Mouse (Mus musculus): ENCODE results near the gene Stk11. TPM values are rescaled to one million over a fixed set of nuclear protein-coding genes. Genes with fewer than 3 reads are reported as not detected.

Stk11 gene
- polyA plus RNA-seq, 1 experiment from 2014 or later = 33.5 TPM

GRCm38 (mm10) chr10:80140666-80141035, 25.0 kb downstream of the Stk11 start, which contains the start of gene Cbarp:
Gene Cbarp, minus strand, starts transcription at chr10:80140835.
- Histone ChIP-seq H3K9ac (ENCODE audit: low read depth, low read length) (peak within 1 kb of the TSS; percentile 63), H3K4me3 (ENCODE audit: low read depth, low read length) (peak within 1 kb of the TSS; percentile 80), H3K27me3 (replicated peaks; ENCODE audit: control insufficient read depth, insufficient read depth, low read length) (peaks cover 31% of the 10 kb centered on the region), H3K4me1 (replicated peaks; ENCODE audit: control insufficient read depth, insufficient read depth, low read length) (peaks cover 54% of the 10 kb centered on the region), H3K36me3 (ENCODE audit: control insufficient read depth, insufficient read depth, low read length) (peaks cover 22% of the 10 kb centered on the region), H3K9me3 (ENCODE audit: control insufficient read depth, low read length) (no peaks in the 10 kb centered on the region), H3K27ac (ENCODE audit: low read depth, low read length) (peak within 1 kb of the TSS; percentile 88), H3K4me2 (peak within 1 kb of the TSS; percentile 100)
- DNase-seq (ENCODE audit: low spot score) (no peak), ATAC-seq (replicated peaks; ENCODE audit: low FRiP score) (no peak)
- 69% methylated on average over 10 of the region's 10 CpGs for WGBS

DNA sequence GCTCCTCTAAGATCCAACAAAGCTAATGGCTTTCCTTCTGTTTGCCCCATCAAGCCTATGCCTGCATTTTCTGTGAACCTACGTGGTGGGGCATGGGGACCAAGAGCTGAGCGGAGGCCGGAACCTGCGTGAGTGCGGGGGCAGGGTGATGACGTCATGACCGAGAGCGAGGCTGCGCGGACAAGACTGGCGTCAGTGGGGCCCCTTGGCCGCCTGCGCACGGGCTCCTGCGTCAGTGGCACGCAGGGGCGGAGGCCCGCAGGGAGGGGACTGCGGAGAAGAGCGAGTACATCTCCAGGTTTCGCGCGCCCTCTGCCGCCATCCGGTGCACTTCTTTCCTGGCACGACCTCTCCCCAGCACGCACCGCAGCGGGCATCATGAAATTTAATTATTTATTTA, 25.6 kb downstream of the Stk11 start:
- Histone ChIP-seq H3K4me3 (ENCODE audit: low read depth, low read length) (peak overlapping the region; percentile 80), H3K9ac (ENCODE audit: low read depth, low read length) (peak overlapping the region; percentile 63), H3K4me1 (replicated peaks; ENCODE audit: control insufficient read depth, insufficient read depth, low read length) (peaks cover 60% of the 10 kb centered on the region), H3K36me3 (ENCODE audit: control insufficient read depth, insufficient read depth, low read length) (peaks cover 27% of the 10 kb centered on the region), H3K4me2 (peak overlapping the region; percentile 75), H3K27me3 (replicated peaks; ENCODE audit: control insufficient read depth, insufficient read depth, low read length) (peaks cover 26% of the 10 kb centered on the region), H3K27ac (ENCODE audit: low read depth, low read length) (peak overlapping the region; percentile 88), H3K9me3 (ENCODE audit: control insufficient read depth, low read length) (no peaks in the 10 kb centered on the region)
- WGBS = 0% methylated on average over 29 of the region's 29 CpGs
- DNase-seq (ENCODE audit: low spot score) (peak; percentile 96), ATAC-seq (replicated peaks; ENCODE audit: low FRiP score) (peak; percentile 80)

- DNase-seq (ENCODE audit: low spot score) (peak; percentile 89), ATAC-seq (replicated peaks; ENCODE audit: low FRiP score) (peak; percentile 83)
- peak overlapping the region; percentile 90 for H3K9ac ChIP-seq (ENCODE audit: low read depth, low read length)
- H3K36me3 ChIP-seq (ENCODE audit: control insufficient read depth, insufficient read depth, low read length) = peaks cover 29% of the 10 kb centered on the region
- H3K9me3 ChIP-seq (ENCODE audit: control insufficient read depth, low read length) = no peaks in the 10 kb centered on the region
- H3K4me1 ChIP-seq (replicated peaks; ENCODE audit: control insufficient read depth, insufficient read depth, low read length) = peaks cover 61% of the 10 kb centered on the region
- peak overlapping the region; percentile 80 for H3K4me3 ChIP-seq (ENCODE audit: low read depth, low read length)
- 1% methylated on average over 43 of the region's 43 CpGs for WGBS
- H3K27me3 ChIP-seq (replicated peaks; ENCODE audit: control insufficient read depth, insufficient read depth, low read length) = peaks cover 19% of the 10 kb centered on the region
- peak overlapping the region; percentile 88 for H3K27ac ChIP-seq (ENCODE audit: low read depth, low read length)
- H3K4me2 ChIP-seq = peak overlapping the region; percentile 75
Measured at GRCm38 (mm10) chr10:80141786-80142529, 26.4 kb downstream of the Stk11 start.

- Histone ChIP-seq H3K4me1 (replicated peaks; ENCODE audit: control insufficient read depth, insufficient read depth, low read length) (peaks cover 61% of the 10 kb centered on the region), H3K27me3 (replicated peaks; ENCODE audit: control insufficient read depth, insufficient read depth, low read length) (peaks cover 13% of the 10 kb centered on the region), H3K4me3 (ENCODE audit: low read depth, low read length) (peak overlapping the region; percentile 80), H3K9me3 (ENCODE audit: control insufficient read depth, low read length) (no peaks in the 10 kb centered on the region), H3K36me3 (ENCODE audit: control insufficient read depth, insufficient read depth, low read length) (peaks cover 29% of the 10 kb centered on the region), H3K9ac (ENCODE audit: low read depth, low read length) (peak overlapping the region; percentile 90), H3K27ac (ENCODE audit: low read depth, low read length) (peak overlapping the region; percentile 88), H3K4me2 (peak overlapping the region; percentile 75)
- ATAC-seq (replicated peaks; ENCODE audit: low FRiP score) (peak; percentile 7; the same call in 1 of the 2 replicates), DNase-seq (ENCODE audit: low spot score) (no peak)
- 1% methylated on average over 15 of the region's 15 CpGs for WGBS
Measured at GRCm38 (mm10) chr10:80142530-80142925, 26.9 kb downstream of the Stk11 start.

DNA sequence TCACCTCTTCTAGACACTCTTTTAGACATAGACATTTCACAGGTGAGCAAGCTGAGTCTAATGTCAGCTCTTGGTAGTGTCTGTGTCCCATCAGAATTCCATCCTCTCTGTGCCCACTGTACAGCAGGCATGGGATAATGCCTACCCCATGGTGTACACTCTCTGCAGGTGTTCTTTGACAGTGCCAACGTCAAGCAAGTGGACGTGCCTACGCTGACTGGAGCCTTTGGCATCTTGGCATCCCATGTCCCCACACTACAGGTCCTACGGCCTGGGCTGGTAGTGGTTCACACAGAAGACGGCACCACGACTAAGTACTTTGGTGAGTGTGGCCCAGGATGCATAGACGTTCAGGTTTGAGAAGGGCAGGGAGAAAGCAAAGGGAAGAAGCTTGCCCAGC, 28.1 kb downstream of the Stk11 start:
- Histone ChIP-seq H3K4me1 (replicated peaks; ENCODE audit: control insufficient read depth, insufficient read depth, low read length) (peaks cover 55% of the 10 kb centered on the region), H3K27ac (ENCODE audit: low read depth, low read length) (no peak overlapping the region), H3K27me3 (replicated peaks; ENCODE audit: control insufficient read depth, insufficient read depth, low read length) (peaks cover 4% of the 10 kb centered on the region; the same call in 1 of the 2 replicates), H3K4me2 (peak overlapping the region; percentile 75), H3K4me3 (ENCODE audit: low read depth, low read length) (peak overlapping the region; percentile 80), H3K9ac (ENCODE audit: low read depth, low read length) (no peak overlapping the region), H3K9me3 (ENCODE audit: control insufficient read depth, low read length) (no peaks in the 10 kb centered on the region), H3K36me3 (ENCODE audit: control insufficient read depth, insufficient read depth, low read length) (peaks cover 29% of the 10 kb centered on the region)
- 95% methylated on average over 7 of the region's 7 CpGs for WGBS
- DNase-seq (ENCODE audit: low spot score) (no peak), ATAC-seq (replicated peaks; ENCODE audit: low FRiP score) (no peak)

- H3K4me2 ChIP-seq = no peak overlapping the region
- no peak for DNase-seq (ENCODE audit: low spot score)
- H3K27ac ChIP-seq (ENCODE audit: low read depth, low read length) = no peak overlapping the region
- H3K4me1 ChIP-seq (replicated peaks; ENCODE audit: control insufficient read depth, insufficient read depth, low read length) = peaks cover 54% of the 10 kb centered on the region
- ATAC-seq (replicated peaks; ENCODE audit: low FRiP score) = no peak
- peaks cover 29% of the 10 kb centered on the region for H3K36me3 ChIP-seq (ENCODE audit: control insufficient read depth, insufficient read depth, low read length)
- 91% methylated on average over 12 of the region's 12 CpGs for WGBS
- no peak overlapping the region for H3K9ac ChIP-seq (ENCODE audit: low read depth, low read length)
- H3K27me3 ChIP-seq (replicated peaks; ENCODE audit: control insufficient read depth, insufficient read depth, low read length) = 0 out of 2 replicates have a peak, but pooled peaks cover 3% of the 10 kb centered on the region
- no peak overlapping the region for H3K4me3 ChIP-seq (ENCODE audit: low read depth, low read length)
- no peaks in the 10 kb centered on the region for H3K9me3 ChIP-seq (ENCODE audit: control insufficient read depth, low read length)
Measured at GRCm38 (mm10) chr10:80144159-80144558, 28.6 kb downstream of the Stk11 start.

- ATAC-seq (replicated peaks; ENCODE audit: low FRiP score) = no peak
- Histone ChIP-seq H3K27ac (ENCODE audit: low read depth, low read length) (peak overlapping the region; percentile 99), H3K4me3 (ENCODE audit: low read depth, low read length) (no peak overlapping the region), H3K9me3 (ENCODE audit: control insufficient read depth, low read length) (no peaks in the 10 kb centered on the region), H3K9ac (ENCODE audit: low read depth, low read length) (0 out of 2 replicates have a peak overlapping the region, but pooled peaks have one; percentile 49), H3K36me3 (ENCODE audit: control insufficient read depth, insufficient read depth, low read length) (peaks cover 33% of the 10 kb centered on the region), H3K4me1 (replicated peaks; ENCODE audit: control insufficient read depth, insufficient read depth, low read length) (peaks cover 51% of the 10 kb centered on the region), H3K27me3 (replicated peaks; ENCODE audit: control insufficient read depth, insufficient read depth, low read length) (no peaks in the 10 kb centered on the region), H3K4me2 (peak overlapping the region; percentile 19; the same call in 1 of the 2 replicates)
- peak; percentile 46 for DNase-seq (ENCODE audit: low spot score)
- 80% methylated on average over 20 of the region's 20 CpGs for WGBS
Measured at GRCm38 (mm10) chr10:80144864-80145838, 29.5 kb downstream of the Stk11 start.

DNA sequence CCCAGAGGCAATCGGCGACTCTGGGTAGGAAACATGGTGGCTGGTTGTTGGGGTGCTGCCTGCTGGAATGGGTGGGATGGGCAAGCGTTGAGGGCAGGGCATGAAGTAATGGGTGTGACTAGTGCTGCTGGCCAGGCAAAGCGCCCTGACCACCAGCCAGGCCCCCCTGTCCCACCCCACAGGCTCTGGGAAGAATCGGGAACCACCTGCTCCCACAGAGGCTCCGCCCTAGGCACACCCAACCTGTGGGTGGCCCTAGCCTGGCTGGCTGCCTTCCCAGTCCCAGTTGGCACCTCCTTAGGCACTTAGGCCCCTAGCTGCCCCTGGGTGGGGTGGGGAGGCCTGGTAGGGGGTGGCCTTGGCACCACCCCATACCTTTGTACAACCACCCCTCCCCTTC, 30.3 kb downstream of the Stk11 start:
- H3K36me3 ChIP-seq (ENCODE audit: control insufficient read depth, insufficient read depth, low read length) = peaks cover 33% of the 10 kb centered on the region
- H3K9ac ChIP-seq (ENCODE audit: low read depth, low read length) = peak overlapping the region; percentile 49
- H3K4me1 ChIP-seq (replicated peaks; ENCODE audit: control insufficient read depth, insufficient read depth, low read length) = peaks cover 51% of the 10 kb centered on the region

More for the DNA sequence above, 30.3 kb downstream of the Stk11 start:
- WGBS = 85% methylated on average over 6 of the region's 6 CpGs
- H3K27ac ChIP-seq (ENCODE audit: low read depth, low read length) = peak overlapping the region; percentile 99
- no peak overlapping the region for H3K4me3 ChIP-seq (ENCODE audit: low read depth, low read length)
- peak overlapping the region; percentile 19; the same call in 1 of the 2 replicates for H3K4me2 ChIP-seq
- no peaks in the 10 kb centered on the region for H3K27me3 ChIP-seq (replicated peaks; ENCODE audit: control insufficient read depth, insufficient read depth, low read length)
- DNase-seq (ENCODE audit: low spot score) (no peak), ATAC-seq (replicated peaks; ENCODE audit: low FRiP score) (no peak)
- no peaks in the 10 kb centered on the region for H3K9me3 ChIP-seq (ENCODE audit: control insufficient read depth, low read length)

Data from liver, embryonic 11.5 days (tissue).